Mouse (Mus musculus): Measurements from ENCODE around the gene Cntrob. TPM values are rescaled to one million over a fixed set of nuclear protein-coding genes. Genes with fewer than 3 reads are reported as not detected.
"Not testable (repeated sequence)": the region's sequence is repeated elsewhere in the genome, so short reads cannot be mapped to it uniquely, and the experiment has no call there.

Cntrob gene
- polyA plus RNA-seq, 1 experiment from 2014 or later = 24.5 TPM

- peaks cover 15% of the 10 kb centered on the region for H3K27me3 ChIP-seq (ENCODE audit: control insufficient read depth, insufficient read depth, low read length)
- no peak overlapping the region for H3K27ac ChIP-seq (replicated peaks; ENCODE audit: low read depth, low read length)
- WGBS = 81% methylated on average over 6 of the region's 6 CpGs
- H3K4me2 ChIP-seq (ENCODE audit: low read depth, severe bottlenecking) = peak overlapping the region; percentile 84; the same call in 1 of the 2 replicates
- H3K36me3 ChIP-seq (ENCODE audit: control insufficient read depth, insufficient read depth, low read length) = 0 out of 2 replicates have a peak, but pooled peaks cover 2% of the 10 kb centered on the region
- ATAC-seq (ENCODE audit: insufficient number of reproducible peaks, low FRiP score, low TSS enrichment, low read depth) = no peak
- H3K9ac ChIP-seq (ENCODE audit: low read length) = no peak overlapping the region
- no peak for DNase-seq (ENCODE audit: low spot score)
- H3K4me1 ChIP-seq (ENCODE audit: control insufficient read depth, insufficient read depth, low read length) = peaks cover 19% of the 10 kb centered on the region
- H3K9me3 ChIP-seq (ENCODE audit: control insufficient read depth, low read length) = no peaks in the 10 kb centered on the region
- peak overlapping the region; percentile 67 for H3K4me3 ChIP-seq (ENCODE audit: low read depth, low read length)
Measured at GRCm38 (mm10) chr11:69324749-69325148, 1.2 kb upstream of the Cntrob start.

GRCm38 (mm10) chr11:69322693-69323471 is 693 bp downstream of the Cntrob start:
- 22% methylated on average over 18 of the region's 18 CpGs for WGBS
- Histone ChIP-seq H3K4me1 (ENCODE audit: control insufficient read depth, insufficient read depth, low read length) (peaks cover 19% of the 10 kb centered on the region), H3K27ac (replicated peaks; ENCODE audit: low read depth, low read length) (peak overlapping the region; percentile 84), H3K9ac (ENCODE audit: low read length) (peak overlapping the region; percentile 87), H3K9me3 (ENCODE audit: control insufficient read depth, low read length) (no peaks in the 10 kb centered on the region), H3K36me3 (ENCODE audit: control insufficient read depth, insufficient read depth, low read length) (peaks cover 7% of the 10 kb centered on the region), H3K27me3 (ENCODE audit: control insufficient read depth, insufficient read depth, low read length) (peaks cover 13% of the 10 kb centered on the region), H3K4me3 (ENCODE audit: low read depth, low read length) (peak overlapping the region; percentile 67), H3K4me2 (ENCODE audit: low read depth, severe bottlenecking) (peak overlapping the region; percentile 84)
- DNase-seq (ENCODE audit: low spot score) (no peak), ATAC-seq (ENCODE audit: insufficient number of reproducible peaks, low FRiP score, low TSS enrichment, low read depth) (no peak)

- DNase-seq (ENCODE audit: low spot score) (no peak), ATAC-seq (ENCODE audit: insufficient number of reproducible peaks, low FRiP score, low TSS enrichment, low read depth) (no peak)
- peaks cover 9% of the 10 kb centered on the region for H3K36me3 ChIP-seq (ENCODE audit: control insufficient read depth, insufficient read depth, low read length)
- WGBS = 81% methylated on average over 6 of the region's 6 CpGs
- H3K27ac ChIP-seq (replicated peaks; ENCODE audit: low read depth, low read length) = no peak overlapping the region
- H3K9ac ChIP-seq (ENCODE audit: low read length) = no peak overlapping the region; the same call in 1 of the 2 replicates
- H3K9me3 ChIP-seq (ENCODE audit: control insufficient read depth, low read length) = no peaks in the 10 kb centered on the region
- peak overlapping the region; percentile 84 for H3K4me2 ChIP-seq (ENCODE audit: low read depth, severe bottlenecking)
- peak overlapping the region; percentile 67; the same call in 1 of the 2 replicates for H3K4me3 ChIP-seq (ENCODE audit: low read depth, low read length)
- H3K27me3 ChIP-seq (ENCODE audit: control insufficient read depth, insufficient read depth, low read length) = peaks cover 4% of the 10 kb centered on the region
- peaks cover 19% of the 10 kb centered on the region for H3K4me1 ChIP-seq (ENCODE audit: control insufficient read depth, insufficient read depth, low read length)
Measured at GRCm38 (mm10) chr11:69322010-69322409, 1.6 kb downstream of the Cntrob start.

- Histone ChIP-seq H3K9ac (ENCODE audit: low read length) (no peak overlapping the region), H3K27me3 (ENCODE audit: control insufficient read depth, insufficient read depth, low read length) (peaks cover 2% of the 10 kb centered on the region; the same call in 1 of the 2 replicates), H3K4me1 (ENCODE audit: control insufficient read depth, insufficient read depth, low read length) (peaks cover 19% of the 10 kb centered on the region), H3K36me3 (ENCODE audit: control insufficient read depth, insufficient read depth, low read length) (peaks cover 9% of the 10 kb centered on the region), H3K27ac (replicated peaks; ENCODE audit: low read depth, low read length) (no peak overlapping the region), H3K4me3 (ENCODE audit: low read depth, low read length) (no peak overlapping the region), H3K4me2 (ENCODE audit: low read depth, severe bottlenecking) (no peak overlapping the region), H3K9me3 (ENCODE audit: control insufficient read depth, low read length) (no peaks in the 10 kb centered on the region)
- ATAC-seq (ENCODE audit: insufficient number of reproducible peaks, low FRiP score, low TSS enrichment, low read depth) (no peak), DNase-seq (ENCODE audit: low spot score) (no peak)
- 94% methylated on average over 6 of the region's 6 CpGs for WGBS
Measured at GRCm38 (mm10) chr11:69321580-69321979, 2.0 kb downstream of the Cntrob start.

- H3K9me3 ChIP-seq (ENCODE audit: control insufficient read depth, low read length); H3K27me3 ChIP-seq (ENCODE audit: control insufficient read depth, insufficient read depth, low read length); ATAC-seq (ENCODE audit: insufficient number of reproducible peaks, low FRiP score, low TSS enrichment, low read depth); H3K9ac ChIP-seq (ENCODE audit: low read length); H3K36me3 ChIP-seq (ENCODE audit: control insufficient read depth, insufficient read depth, low read length); H3K27ac ChIP-seq (replicated peaks; ENCODE audit: low read depth, low read length); DNase-seq (ENCODE audit: low spot score); H3K4me3 ChIP-seq (ENCODE audit: low read depth, low read length); H3K4me2 ChIP-seq (ENCODE audit: low read depth, severe bottlenecking): not testable (repeated sequence)
- WGBS = 90% methylated on average over 3 of the region's 3 CpGs
- H3K4me1 ChIP-seq (ENCODE audit: control insufficient read depth, insufficient read depth, low read length) = peaks cover 11% of the 10 kb centered on the region
Measured at GRCm38 (mm10) chr11:69318000-69318399, 5.6 kb downstream of the Cntrob start.

GRCm38 (mm10) chr11:69316361-69316760 is 7.2 kb downstream of the Cntrob start:
- H3K27ac ChIP-seq (replicated peaks; ENCODE audit: low read depth, low read length) = no peak overlapping the region
- no peaks in the 10 kb centered on the region for H3K4me1 ChIP-seq (ENCODE audit: control insufficient read depth, insufficient read depth, low read length)
- H3K4me2 ChIP-seq (ENCODE audit: low read depth, severe bottlenecking) = no peak overlapping the region
- no peak overlapping the region for H3K4me3 ChIP-seq (ENCODE audit: low read depth, low read length)
- ATAC-seq (ENCODE audit: insufficient number of reproducible peaks, low FRiP score, low TSS enrichment, low read depth) (no peak), DNase-seq (ENCODE audit: low spot score) (no peak)
- no peaks in the 10 kb centered on the region for H3K9me3 ChIP-seq (ENCODE audit: control insufficient read depth, low read length)
- peaks cover 9% of the 10 kb centered on the region for H3K36me3 ChIP-seq (ENCODE audit: control insufficient read depth, insufficient read depth, low read length)
- WGBS = over 99% methylated on average over 6 of the region's 6 CpGs
- H3K9ac ChIP-seq (ENCODE audit: low read length) = no peak overlapping the region
- no peaks in the 10 kb centered on the region for H3K27me3 ChIP-seq (ENCODE audit: control insufficient read depth, insufficient read depth, low read length)

GRCm38 (mm10) chr11:69311266-69311665 is 12.3 kb downstream of the Cntrob start:
- H3K4me2 ChIP-seq (ENCODE audit: low read depth, severe bottlenecking) = no peak overlapping the region
- no peaks in the 10 kb centered on the region for H3K27me3 ChIP-seq (ENCODE audit: control insufficient read depth, insufficient read depth, low read length)
- no peak for ATAC-seq (ENCODE audit: insufficient number of reproducible peaks, low FRiP score, low TSS enrichment, low read depth)
- no peak overlapping the region for H3K4me3 ChIP-seq (ENCODE audit: low read depth, low read length)
- H3K9ac ChIP-seq (ENCODE audit: low read length) = no peak overlapping the region
- peaks cover 29% of the 10 kb centered on the region for H3K36me3 ChIP-seq (ENCODE audit: control insufficient read depth, insufficient read depth, low read length)
- H3K27ac ChIP-seq (replicated peaks; ENCODE audit: low read depth, low read length) = no peak overlapping the region
- 82% methylated on average over 7 of the region's 7 CpGs for WGBS
- H3K4me1 ChIP-seq (ENCODE audit: control insufficient read depth, insufficient read depth, low read length) = no peaks in the 10 kb centered on the region
- no peak for DNase-seq (ENCODE audit: low spot score)
- H3K9me3 ChIP-seq (ENCODE audit: control insufficient read depth, low read length) = no peaks in the 10 kb centered on the region

- no peak overlapping the region for H3K27ac ChIP-seq (replicated peaks; ENCODE audit: low read depth, low read length)
- H3K36me3 ChIP-seq (ENCODE audit: control insufficient read depth, insufficient read depth, low read length) = peaks cover 38% of the 10 kb centered on the region
- no peak for DNase-seq (ENCODE audit: low spot score)
- WGBS = 89% methylated on average over 2 of the region's 2 CpGs
- H3K9me3 ChIP-seq (ENCODE audit: control insufficient read depth, low read length) = no peaks in the 10 kb centered on the region
- H3K4me1 ChIP-seq (ENCODE audit: control insufficient read depth, insufficient read depth, low read length) = no peaks in the 10 kb centered on the region
- H3K9ac ChIP-seq (ENCODE audit: low read length) = no peak overlapping the region
- H3K4me3 ChIP-seq (ENCODE audit: low read depth, low read length) = no peak overlapping the region
- ATAC-seq (ENCODE audit: insufficient number of reproducible peaks, low FRiP score, low TSS enrichment, low read depth) = no peak
- H3K27me3 ChIP-seq (ENCODE audit: control insufficient read depth, insufficient read depth, low read length) = no peaks in the 10 kb centered on the region
- H3K4me2 ChIP-seq (ENCODE audit: low read depth, severe bottlenecking) = no peak overlapping the region
Measured at GRCm38 (mm10) chr11:69306039-69306438, 17.5 kb downstream of the Cntrob start.

All from limb, embryonic 11.5 days (tissue).